Mouse (Mus musculus): ENCODE results near the gene Agap1. TPM values are rescaled to one million over a fixed set of nuclear protein-coding genes. Genes with fewer than 3 reads are reported as not detected.
"Not testable (repeated sequence)": the region's sequence is repeated elsewhere in the genome, so short reads cannot be mapped to it uniquely, and the experiment has no call there.

Agap1 gene
- polyA plus RNA-seq, 1 experiment from 2014 or later, result 10.8 TPM

GRCm38 (mm10) chr1:89500925-89501324, 46.3 kb downstream of the Agap1 start:
- Histone ChIP-seq H3K4me3 (ENCODE audit: low read depth, low read length) (no peak overlapping the region), H3K9ac (ENCODE audit: low read depth, low read length) (no peak overlapping the region), H3K4me1 (ENCODE audit: control insufficient read depth, insufficient read depth, low read length) (peaks cover 3% of the 10 kb centered on the region; the same call in 1 of the 2 replicates), H3K27me3 (ENCODE audit: control insufficient read depth, insufficient read depth, low read length) (no peaks in the 10 kb centered on the region), H3K4me2 (no peak overlapping the region), H3K36me3 (ENCODE audit: control insufficient read depth, insufficient read depth, low read length) (no peaks in the 10 kb centered on the region), H3K9me3 (replicated peaks; ENCODE audit: control insufficient read depth, low read length) (no peaks in the 10 kb centered on the region), H3K27ac (ENCODE audit: low read depth, low read length) (no peak overlapping the region)
- 91% methylated on average over 2 of the region's 2 CpGs for WGBS (ENCODE audit: insufficient replicate concordance)
- no peak for ATAC-seq (replicated peaks; ENCODE audit: insufficient number of reproducible peaks, low FRiP score, low TSS enrichment)

GRCm38 (mm10) chr1:89501346-89501745, 46.7 kb downstream of the Agap1 start:
- H3K27ac ChIP-seq (ENCODE audit: low read depth, low read length), result no peak overlapping the region
- 85% methylated on average over 4 of the region's 4 CpGs for WGBS (ENCODE audit: insufficient replicate concordance)
- ATAC-seq (replicated peaks; ENCODE audit: insufficient number of reproducible peaks, low FRiP score, low TSS enrichment), result no peak
- H3K4me1 ChIP-seq (ENCODE audit: control insufficient read depth, insufficient read depth, low read length), result peaks cover 1% of the 10 kb centered on the region; the same call in 1 of the 2 replicates
- no peaks in the 10 kb centered on the region for H3K9me3 ChIP-seq (replicated peaks; ENCODE audit: control insufficient read depth, low read length)
- no peaks in the 10 kb centered on the region for H3K27me3 ChIP-seq (ENCODE audit: control insufficient read depth, insufficient read depth, low read length)
- no peak overlapping the region for H3K4me2 ChIP-seq
- H3K36me3 ChIP-seq (ENCODE audit: control insufficient read depth, insufficient read depth, low read length), result no peaks in the 10 kb centered on the region
- no peak overlapping the region for H3K9ac ChIP-seq (ENCODE audit: low read depth, low read length)
- no peak overlapping the region for H3K4me3 ChIP-seq (ENCODE audit: low read depth, low read length)

- not testable (repeated sequence) for H3K27ac ChIP-seq (ENCODE audit: low read depth, low read length); H3K9me3 ChIP-seq (replicated peaks; ENCODE audit: control insufficient read depth, low read length); ATAC-seq (replicated peaks; ENCODE audit: insufficient number of reproducible peaks, low FRiP score, low TSS enrichment); H3K4me1 ChIP-seq (ENCODE audit: control insufficient read depth, insufficient read depth, low read length); H3K36me3 ChIP-seq (ENCODE audit: control insufficient read depth, insufficient read depth, low read length); H3K4me3 ChIP-seq (ENCODE audit: low read depth, low read length); H3K27me3 ChIP-seq (ENCODE audit: control insufficient read depth, insufficient read depth, low read length); H3K4me2 ChIP-seq; H3K9ac ChIP-seq (ENCODE audit: low read depth, low read length)
These were observed 47.3 kb downstream of the Agap1 start for GRCm38 (mm10) chr1:89501891-89502290.

DNA sequence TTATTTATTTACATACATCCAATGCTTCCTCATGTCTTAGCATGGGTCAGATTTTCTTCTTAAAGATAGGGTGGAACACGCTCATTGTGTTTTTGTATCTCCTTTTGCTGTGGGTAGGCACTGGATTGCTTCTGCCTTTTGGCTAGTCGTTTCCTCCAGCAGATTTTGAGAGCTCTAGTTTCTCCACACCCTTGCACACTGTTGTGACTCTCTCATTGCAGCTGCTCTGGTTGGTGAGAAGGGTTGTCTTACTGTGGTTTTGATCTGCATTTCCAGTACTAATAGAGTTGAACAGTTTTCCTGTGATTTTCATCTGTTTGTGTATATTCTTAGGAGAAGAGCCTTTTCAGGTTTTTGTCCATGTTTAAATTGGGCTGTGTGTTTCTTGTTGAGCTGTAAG, 54.6 kb downstream of the Agap1 start:
- Histone ChIP-seq H3K4me2 (no peak overlapping the region), H3K9ac (ENCODE audit: low read depth, low read length) (no peak overlapping the region), H3K27ac (ENCODE audit: low read depth, low read length) (no peak overlapping the region), H3K9me3 (replicated peaks; ENCODE audit: control insufficient read depth, low read length) (no peaks in the 10 kb centered on the region), H3K4me3 (ENCODE audit: low read depth, low read length) (no peak overlapping the region), H3K4me1 (ENCODE audit: control insufficient read depth, insufficient read depth, low read length) (peaks cover 10% of the 10 kb centered on the region), H3K27me3 (ENCODE audit: control insufficient read depth, insufficient read depth, low read length) (no peaks in the 10 kb centered on the region), H3K36me3 (ENCODE audit: control insufficient read depth, insufficient read depth, low read length) (no peaks in the 10 kb centered on the region)
- WGBS (ENCODE audit: insufficient replicate concordance), result 46% methylated on average over 2 of the region's 2 CpGs
- ATAC-seq (replicated peaks; ENCODE audit: insufficient number of reproducible peaks, low FRiP score, low TSS enrichment), result no peak

DNA sequence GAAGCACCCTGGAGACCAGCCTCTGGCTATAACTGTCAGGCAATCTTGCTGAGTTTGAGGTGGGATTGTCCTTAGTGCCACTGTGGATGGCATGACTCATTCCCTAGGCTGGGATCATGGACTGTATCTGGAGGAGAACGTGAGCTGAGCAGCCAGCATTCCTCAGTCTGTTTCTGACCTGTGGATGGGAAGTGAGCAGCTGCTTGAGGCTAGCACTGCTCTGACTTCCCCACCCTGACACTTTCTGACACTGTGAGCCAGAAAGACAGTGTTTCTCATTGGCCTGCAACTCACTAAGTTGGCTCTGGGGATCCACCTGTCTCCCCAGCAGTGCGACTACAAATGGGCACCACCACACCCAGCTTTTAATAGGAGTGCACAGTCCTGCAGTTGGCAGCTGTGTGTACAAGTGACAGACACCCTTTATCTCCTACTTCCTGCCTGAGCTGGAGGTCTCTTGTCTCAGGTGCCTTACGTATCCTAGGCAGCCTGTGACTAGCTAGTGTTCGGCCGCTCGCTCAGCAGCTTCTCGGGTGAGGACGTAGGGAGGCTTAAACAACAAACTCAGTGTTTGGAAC, 55.2 kb downstream of the Agap1 start:
- H3K27me3 ChIP-seq (ENCODE audit: control insufficient read depth, insufficient read depth, low read length), result no peaks in the 10 kb centered on the region
- ATAC-seq (replicated peaks; ENCODE audit: insufficient number of reproducible peaks, low FRiP score, low TSS enrichment), result no peak; the same call in 1 of the 2 replicates
- no peak overlapping the region for H3K4me3 ChIP-seq (ENCODE audit: low read depth, low read length)
- no peaks in the 10 kb centered on the region for H3K36me3 ChIP-seq (ENCODE audit: control insufficient read depth, insufficient read depth, low read length)
- H3K4me2 ChIP-seq, result no peak overlapping the region
- no peaks in the 10 kb centered on the region for H3K9me3 ChIP-seq (replicated peaks; ENCODE audit: control insufficient read depth, low read length)
- H3K9ac ChIP-seq (ENCODE audit: low read depth, low read length), result no peak overlapping the region
- H3K27ac ChIP-seq (ENCODE audit: low read depth, low read length), result peak overlapping the region; percentile 29; the same call in 1 of the 2 replicates
- 31% methylated on average over 8 of the region's 8 CpGs for WGBS (ENCODE audit: insufficient replicate concordance)
- H3K4me1 ChIP-seq (ENCODE audit: control insufficient read depth, insufficient read depth, low read length), result peaks cover 10% of the 10 kb centered on the region

- H3K27me3 ChIP-seq (ENCODE audit: control insufficient read depth, insufficient read depth, low read length), result no peaks in the 10 kb centered on the region
- H3K9me3 ChIP-seq (replicated peaks; ENCODE audit: control insufficient read depth, low read length), result no peaks in the 10 kb centered on the region
- no peak overlapping the region for H3K4me3 ChIP-seq (ENCODE audit: low read depth, low read length)
- no peaks in the 10 kb centered on the region for H3K36me3 ChIP-seq (ENCODE audit: control insufficient read depth, insufficient read depth, low read length)
- no peak overlapping the region for H3K27ac ChIP-seq (ENCODE audit: low read depth, low read length)
- no peak overlapping the region for H3K9ac ChIP-seq (ENCODE audit: low read depth, low read length)
- ATAC-seq (replicated peaks; ENCODE audit: insufficient number of reproducible peaks, low FRiP score, low TSS enrichment), result no peak
- peaks cover 10% of the 10 kb centered on the region for H3K4me1 ChIP-seq (ENCODE audit: control insufficient read depth, insufficient read depth, low read length)
- WGBS (ENCODE audit: insufficient replicate concordance), result 66% methylated on average over 8 of the region's 8 CpGs
- no peak overlapping the region for H3K4me2 ChIP-seq
These were observed 56.1 kb downstream of the Agap1 start for GRCm38 (mm10) chr1:89510731-89511130.

- no peak for ATAC-seq (replicated peaks; ENCODE audit: insufficient number of reproducible peaks, low FRiP score, low TSS enrichment)
These were observed 59.1 kb downstream of the Agap1 start for GRCm38 (mm10) chr1:89513616-89514283.

GRCm38 (mm10) chr1:89515808-89516560, 61.4 kb downstream of the Agap1 start:
- ATAC-seq (replicated peaks; ENCODE audit: insufficient number of reproducible peaks, low FRiP score, low TSS enrichment), result no peak
- H3K9me3 ChIP-seq (replicated peaks; ENCODE audit: control insufficient read depth, low read length), result no peaks in the 10 kb centered on the region
- no peaks in the 10 kb centered on the region for H3K36me3 ChIP-seq (ENCODE audit: control insufficient read depth, insufficient read depth, low read length)
- no peak overlapping the region for H3K27ac ChIP-seq (ENCODE audit: low read depth, low read length)
- no peaks in the 10 kb centered on the region; the same call in 1 of the 2 replicates for H3K4me1 ChIP-seq (ENCODE audit: control insufficient read depth, insufficient read depth, low read length)
- WGBS (ENCODE audit: insufficient replicate concordance), result 80% methylated on average over 11 of the region's 11 CpGs
- H3K4me2 ChIP-seq, result no peak overlapping the region
- no peak overlapping the region for H3K9ac ChIP-seq (ENCODE audit: low read depth, low read length)
- H3K27me3 ChIP-seq (ENCODE audit: control insufficient read depth, insufficient read depth, low read length), result no peaks in the 10 kb centered on the region
- no peak overlapping the region for H3K4me3 ChIP-seq (ENCODE audit: low read depth, low read length)

More at GRCm38 (mm10) chr1:89513616-89514283, 59.1 kb downstream of the Agap1 start:
- no peak overlapping the region for H3K9ac ChIP-seq (ENCODE audit: low read depth, low read length)
- no peak overlapping the region for H3K4me3 ChIP-seq (ENCODE audit: low read depth, low read length)
- no peaks in the 10 kb centered on the region for H3K9me3 ChIP-seq (replicated peaks; ENCODE audit: control insufficient read depth, low read length)
- H3K4me1 ChIP-seq (ENCODE audit: control insufficient read depth, insufficient read depth, low read length), result peaks cover 10% of the 10 kb centered on the region
- H3K27ac ChIP-seq (ENCODE audit: low read depth, low read length), result no peak overlapping the region
- WGBS (ENCODE audit: insufficient replicate concordance), result 71% methylated on average over 8 of the region's 8 CpGs
- H3K36me3 ChIP-seq (ENCODE audit: control insufficient read depth, insufficient read depth, low read length), result no peaks in the 10 kb centered on the region
- H3K4me2 ChIP-seq, result no peak overlapping the region
- H3K27me3 ChIP-seq (ENCODE audit: control insufficient read depth, insufficient read depth, low read length), result no peaks in the 10 kb centered on the region

Measured in heart, embryonic 11.5 days (tissue).